Mouse (Mus musculus) lung, adult 2 months (tissue): ENCODE measurements around the gene Foxn3.

ENCODE experiments used
- CTCF ChIP-seq: fragments of 200-500 bp; IDR thresholded peaks from 2 replicates; pipeline ENCODE4 v1.5.1; 2011; ENCODE audit warnings: mild to moderate bottlenecking, low read length, control low read depth; ENCODE audit not compliant: insufficient read depth
- POLR2A ChIP-seq: fragments of 200-500 bp; IDR thresholded peaks from 2 replicates; pipeline ENCODE4 v1.6.1; 2011; ENCODE audit warnings: low read depth, mild to moderate bottlenecking, control low read depth, low read length, borderline replicate concordance; ENCODE audit errors: extremely low read depth

GRCm38 (mm10) chr12:99579989-99580388 is 16.6 kb upstream of the Foxn3 start:
- TF ChIP-seq POLR2A (no peak), CTCF (no peak)
